Mouse (Mus musculus) G1E (cell line): Measurements from ENCODE around the gene Zkscan5. TPM values are rescaled to one million over a fixed set of nuclear protein-coding genes. Genes with fewer than 3 reads are reported as not detected.
"Not testable (repeated sequence)": the region's sequence is repeated elsewhere in the genome, so short reads cannot be mapped to it uniquely, and the experiment has no call there.

ENCODE experiments used
- ATAC-seq: 2 replicates; pipeline ENCODE4 v1.8.0; 2016; ENCODE audit warnings: mild to moderate bottlenecking; ENCODE audit not compliant: insufficient number of reproducible peaks, poor library complexity, low FRiP score, severe bottlenecking; ENCODE audit errors: extremely low read depth
- DNase-seq: peaks from one replicate; pipeline ENCODE4 v3.0.0; 2012; ENCODE audit warnings: low spot score
- H3K27me3 ChIP-seq: 2 replicates; pipeline ENCODE4 v1.6.1; 2012; ENCODE audit warnings: mild to moderate bottlenecking, low read length, inconsistent platforms; ENCODE audit not compliant: insufficient read depth
- H3K36me3 ChIP-seq: replicated peaks from 2 replicates; pipeline ENCODE3; 2012; ENCODE audit warnings: mild to moderate bottlenecking, inconsistent platforms
- H3K4me1 ChIP-seq: 2 replicates; pipeline ENCODE4 v1.6.1; 2012; ENCODE audit warnings: low read depth, low read length, inconsistent platforms, mixed read lengths; ENCODE audit not compliant: insufficient read depth
- H3K4me3 ChIP-seq: 2 replicates; pipeline ENCODE4 v1.5.1; 2012; ENCODE audit warnings: low read depth, mild to moderate bottlenecking, inconsistent platforms, low read length, moderate library complexity, mixed read lengths
- H3K9me3 ChIP-seq: replicated peaks from 2 replicates; pipeline ENCODE4 v1.6.1; 2012; ENCODE audit warnings: inconsistent platforms
- CTCF ChIP-seq: IDR thresholded peaks from 2 replicates; pipeline ENCODE4 v1.5.1; 2012; ENCODE audit warnings: low read depth, low read length, inconsistent platforms, mixed read lengths
- GATA1 ChIP-seq: IDR thresholded peaks from 2 replicates; pipeline ENCODE4 v1.6.1; 2012; ENCODE audit warnings: borderline replicate concordance, low read length, inconsistent platforms, mixed read lengths
- GATA2 ChIP-seq: IDR thresholded peaks from 2 replicates; pipeline ENCODE4 v1.6.1; 2012; ENCODE audit warnings: low read depth, low read length, inconsistent platforms, borderline replicate concordance
- POLR2AphosphoS5 ChIP-seq: IDR thresholded peaks from 2 replicates; pipeline ENCODE4 v1.6.1; 2012; ENCODE audit warnings: low read depth, low read length, inconsistent platforms; ENCODE audit not compliant: insufficient replicate concordance
- TAL1 ChIP-seq: conservative IDR thresholded peaks from 2 replicates; pipeline ENCODE4 v1.6.1; 2012; ENCODE audit warnings: low read depth, low read length, inconsistent platforms, mixed read lengths
- polyA plus RNA-seq: library from polyadenylated mRNA; stranded (reverse); fragments of >175 nt; gene quantifications from 2 replicates; pipeline ENCODE4 v1.2.3, GENCODE M21; 2012
- total RNA-seq, 2 experiments: library from RNA; stranded (forward) in 1 of 2; stranded (reverse) in 1 of 2; fragments of 200-1000 nt in 1 of 2; fragments of >200 nt in 1 of 2; fragmentation: Nextera tagmentation in 1 of 2; gene quantifications; 2 replicates each; pipeline ENCODE4 v1.2.3; 2014 to 2017

Gene Zkscan5
- total and polyA plus RNA-seq, 3 experiments, result 2.8 to 14.6 (median 9.2) TPM

DNA sequence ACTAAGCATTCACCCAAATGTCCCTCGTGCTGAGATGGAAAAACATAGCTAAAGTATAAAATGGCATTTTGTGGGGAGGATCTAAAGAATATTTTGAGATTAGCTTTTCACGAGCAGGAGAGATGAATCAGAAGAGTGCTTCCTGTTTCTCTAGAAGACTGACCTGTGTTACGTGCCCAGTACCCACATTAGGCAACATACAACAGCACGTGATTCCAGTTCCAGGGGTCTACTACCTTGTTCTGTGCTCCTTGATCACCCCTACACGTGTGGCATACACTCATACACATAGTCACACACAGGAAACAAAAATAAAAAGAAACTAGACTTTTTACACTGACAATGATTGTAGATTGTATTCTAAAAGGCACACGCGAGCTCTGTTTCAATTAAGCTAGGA, 4.0 kb upstream of the Zkscan5 start:
- Histone ChIP-seq H3K9me3 (no peaks in the 10 kb centered on the region), H3K4me3 (peak overlapping the region; percentile 87; the same call in 1 of the 2 replicates), H3K27me3 (no peaks in the 10 kb centered on the region), H3K4me1 (peaks cover 39% of the 10 kb centered on the region), H3K36me3 (peaks cover 48% of the 10 kb centered on the region)
- DNase-seq, result no peak
- TF ChIP-seq GATA2 (no peak), CTCF (no peak)
- ATAC-seq, result no peak

DNA sequence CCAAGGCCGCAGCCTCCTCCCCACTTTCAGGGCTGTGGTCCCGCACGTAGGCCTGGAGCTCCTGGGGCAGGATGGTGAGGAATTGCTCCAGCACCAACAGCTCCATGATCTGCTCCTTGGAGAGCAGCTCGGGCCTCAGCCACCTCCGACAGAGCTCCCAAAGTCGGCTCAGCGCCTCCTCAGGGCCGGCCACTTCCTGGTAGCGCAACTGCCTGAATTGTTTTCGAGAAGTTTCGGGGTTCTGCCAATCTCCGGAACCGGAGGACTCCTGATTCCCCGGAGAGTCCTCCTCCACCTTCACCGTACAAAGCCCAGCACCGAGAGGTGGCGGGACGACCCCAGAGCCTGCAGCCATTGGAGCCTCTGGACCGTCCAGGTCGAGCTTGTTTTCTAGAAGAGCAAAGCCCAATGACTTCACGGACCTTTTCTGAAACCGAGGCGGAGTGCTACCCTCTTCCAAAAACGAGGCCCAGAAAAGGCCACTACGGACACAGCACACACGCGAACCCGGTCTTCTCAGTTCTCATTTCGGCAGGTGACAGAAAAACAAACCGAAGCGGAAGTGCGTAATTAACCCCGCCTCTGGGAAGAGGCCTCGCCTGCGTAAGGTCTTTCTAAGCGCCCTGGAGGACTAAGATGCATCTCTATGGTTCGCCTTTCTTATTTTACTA, 2.9 kb upstream of the Zkscan5 start, which contains the start of gene Zkscan14:
Zkscan14 (minus strand) TSS at position 548 of the 671 bp plus-strand sequence.
- Histone ChIP-seq H3K9me3 (no peaks in the 10 kb centered on the region), H3K4me1 (peaks cover 44% of the 10 kb centered on the region), H3K4me3 (peak within 1 kb of the TSS; percentile 87), H3K36me3 (peaks cover 37% of the 10 kb centered on the region), H3K27me3 (no peaks in the 10 kb centered on the region)
- peak; percentile 61 for DNase-seq
- TF ChIP-seq CTCF (no peak), GATA2 (no peak), TAL1 (no peak), GATA1 (no peak), POLR2AphosphoS5 (no peak)
- ATAC-seq, result peak; percentile 43

DNA sequence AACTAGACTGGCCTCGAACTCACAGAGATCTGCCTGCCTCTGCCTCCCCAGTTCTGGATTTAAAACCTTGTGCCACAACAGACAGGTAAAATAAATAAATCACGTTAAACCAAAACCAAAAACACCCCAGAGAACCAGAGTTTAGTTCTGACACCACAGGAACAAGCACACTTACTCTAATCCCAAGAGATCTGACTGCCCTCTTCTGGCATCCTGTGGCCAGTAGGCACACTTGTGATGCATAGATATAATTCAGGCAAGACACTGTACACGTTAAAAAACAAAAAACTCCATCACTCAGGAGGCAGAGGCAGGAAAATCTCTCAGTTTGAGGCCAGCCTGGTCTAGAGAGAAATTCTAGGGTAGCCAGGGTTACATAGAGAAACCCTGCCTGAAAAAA, 1.9 kb upstream of the Zkscan5 start:
- no peaks in the 10 kb centered on the region for H3K27me3 ChIP-seq
- H3K9me3 ChIP-seq, result no peaks in the 10 kb centered on the region
- TF ChIP-seq GATA2 (no peak), GATA1 (no peak), POLR2AphosphoS5 (no peak), CTCF (no peak), TAL1 (no peak)
- H3K4me3 ChIP-seq, result no peak overlapping the region
- H3K4me1 ChIP-seq, result peaks cover 44% of the 10 kb centered on the region
- H3K36me3 ChIP-seq, result peaks cover 41% of the 10 kb centered on the region
- DNase-seq (no peak), ATAC-seq (no peak)

DNA sequence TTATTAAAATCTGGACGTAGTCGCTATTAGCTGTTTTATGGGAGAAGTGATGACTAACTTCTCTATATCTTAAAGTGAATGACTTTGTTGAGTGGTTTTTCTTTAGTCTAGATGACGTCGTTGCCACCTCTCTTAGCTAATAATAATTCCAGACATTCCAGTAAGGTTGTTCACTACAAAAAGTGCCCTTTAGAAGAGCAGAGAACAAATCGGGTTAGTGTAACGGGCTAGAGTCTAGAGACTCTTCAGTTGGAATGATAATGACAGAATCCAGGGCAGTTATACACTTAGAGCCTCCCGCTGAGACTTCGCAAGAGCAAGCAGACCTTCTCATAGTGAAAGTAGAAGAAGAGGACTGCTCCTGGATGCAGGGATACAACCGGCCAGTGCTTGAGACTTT, 679 bp downstream of the Zkscan5 start:
- Histone ChIP-seq H3K4me3 (peak overlapping the region; percentile 71), H3K9me3 (no peaks in the 10 kb centered on the region), H3K36me3 (peaks cover 33% of the 10 kb centered on the region), H3K27me3 (no peaks in the 10 kb centered on the region), H3K4me1 (peaks cover 38% of the 10 kb centered on the region)
- DNase-seq (no peak), ATAC-seq (no peak)
- TF ChIP-seq GATA2 (no peak), GATA1 (no peak), POLR2AphosphoS5 (no peak), TAL1 (no peak), CTCF (no peak)

DNA sequence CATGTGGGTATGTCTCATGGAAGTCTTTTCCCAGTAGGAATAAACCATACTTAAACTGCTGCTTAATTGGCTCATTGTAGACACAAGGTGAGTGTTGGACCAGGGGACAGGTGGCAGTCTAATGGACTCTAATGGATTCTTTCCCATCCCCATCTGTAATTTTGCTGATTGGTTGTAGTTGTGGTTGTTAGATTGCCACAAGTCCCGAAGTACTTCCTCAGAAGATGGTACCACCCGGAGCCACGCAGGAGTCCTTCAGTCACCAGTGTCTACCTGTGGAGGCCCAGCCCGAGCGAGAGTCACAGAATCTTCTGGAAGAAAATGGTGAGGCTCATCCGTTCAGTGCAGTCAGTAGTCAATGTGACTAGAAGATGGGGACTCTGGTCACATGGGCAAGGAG, 3.0 kb downstream of the Zkscan5 start:
- Histone ChIP-seq H3K36me3 (peaks cover 49% of the 10 kb centered on the region), H3K9me3 (no peaks in the 10 kb centered on the region), H3K27me3 (no peaks in the 10 kb centered on the region), H3K4me3 (no peak overlapping the region), H3K4me1 (peaks cover 26% of the 10 kb centered on the region)
- TF ChIP-seq POLR2AphosphoS5 (no peak), TAL1 (no peak), CTCF (no peak), GATA1 (no peak), GATA2 (no peak)
- ATAC-seq (no peak), DNase-seq (no peak)

DNA sequence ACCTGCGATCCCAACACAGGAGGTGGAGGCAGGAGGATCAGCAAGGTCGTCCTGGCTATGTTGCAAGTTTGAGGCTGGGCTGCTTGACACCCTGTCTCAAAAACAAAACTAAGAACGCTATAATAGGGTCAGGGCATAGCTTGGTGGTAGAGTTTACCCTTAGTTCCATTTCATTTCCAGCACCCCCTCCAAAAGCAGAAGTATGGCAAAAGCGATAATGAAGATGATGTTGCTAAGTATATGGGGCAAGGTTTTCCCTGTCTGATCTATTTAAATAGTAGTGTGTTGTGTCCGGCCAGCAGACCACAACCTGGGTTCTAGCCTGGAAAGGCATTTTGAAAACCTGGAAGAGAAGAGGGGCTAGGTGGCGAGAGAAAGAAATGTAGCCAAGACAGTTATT, 3.6 kb downstream of the Zkscan5 start:
- no peak overlapping the region for H3K4me3 ChIP-seq
- H3K4me1 ChIP-seq, result peaks cover 20% of the 10 kb centered on the region
- no peak for DNase-seq
- H3K36me3 ChIP-seq, result peaks cover 54% of the 10 kb centered on the region
- ATAC-seq, result no peak
- TF ChIP-seq GATA1, result no peak
- H3K27me3 ChIP-seq, result no peaks in the 10 kb centered on the region
- no peaks in the 10 kb centered on the region for H3K9me3 ChIP-seq

DNA sequence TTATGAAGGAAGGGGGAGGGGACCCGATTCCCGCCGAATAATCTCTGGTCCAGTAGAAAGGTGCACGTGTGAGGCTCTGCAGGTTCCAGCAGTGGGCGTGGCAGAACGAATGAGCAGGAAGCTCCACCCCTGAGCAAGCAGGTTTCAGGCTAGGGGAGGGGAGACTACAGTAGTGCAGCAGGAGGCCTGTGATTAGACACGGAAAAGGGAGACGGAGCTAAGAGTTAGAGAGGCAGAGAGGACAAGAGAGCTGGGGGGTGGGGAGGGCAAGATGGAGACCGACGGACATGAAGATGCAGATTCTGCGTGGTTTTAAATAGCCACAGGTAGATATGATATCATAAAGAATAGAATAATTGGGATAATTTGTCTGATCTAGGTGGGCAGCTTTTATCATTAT, 4.0 kb downstream of the Zkscan5 start:
- peaks cover 59% of the 10 kb centered on the region for H3K36me3 ChIP-seq
- not testable (repeated sequence) for ATAC-seq, H3K9me3 ChIP-seq, DNase-seq, H3K27me3 ChIP-seq, H3K4me3 ChIP-seq
- peaks cover 16% of the 10 kb centered on the region for H3K4me1 ChIP-seq
